Mouse (Mus musculus) heart, embryonic 15.5 days (tissue): ENCODE data around the gene Derl2. TPM values are rescaled to one million over a fixed set of nuclear protein-coding genes. Genes with fewer than 3 reads are reported as not detected.

Source experiments
- ATAC-seq: fragments of 200-750 bp; cut with Nextera tagmentation; replicated peaks from 2 replicates; pipeline ENCODE4 v1.8.0; 2017; ENCODE audit warnings: low read depth, moderate TSS enrichment; ENCODE audit not compliant: insufficient number of reproducible peaks, insufficient read depth, low FRiP score
- H3K27ac ChIP-seq: fragments of 300-500 bp; sonication (generic); 2 replicates; pipeline ENCODE4 v1.5.1; 2015; ENCODE audit warnings: mild to moderate bottlenecking, inconsistent platforms
- H3K27me3 ChIP-seq: fragments of 300-500 bp; sonication (generic); 2 replicates; pipeline ENCODE4 v1.6.1; 2015; ENCODE audit warnings: inconsistent platforms
- H3K36me3 ChIP-seq: fragments of 300-500 bp; sonication (generic); 2 replicates; pipeline ENCODE4 v1.6.1; 2015; ENCODE audit warnings: mild to moderate bottlenecking, inconsistent platforms
- H3K4me1 ChIP-seq: fragments of 300-500 bp; sonication (generic); replicated peaks from 2 replicates; pipeline ENCODE4 v1.6.1; 2015; ENCODE audit warnings: inconsistent platforms
- H3K4me2 ChIP-seq: fragments of 300-500 bp; sonication (generic); 2 replicates; pipeline ENCODE4 v1.6.1; 2015; ENCODE audit warnings: inconsistent platforms, mild to moderate bottlenecking, moderate library complexity
- H3K4me3 ChIP-seq: fragments of 300-500 bp; sonication (generic); 2 replicates; pipeline ENCODE4 v1.5.1; 2015; ENCODE audit warnings: mild to moderate bottlenecking, inconsistent platforms
- H3K9ac ChIP-seq: fragments of 300-500 bp; sonication (generic); 2 replicates; pipeline ENCODE4 v1.6.1; 2015; ENCODE audit warnings: mild to moderate bottlenecking, inconsistent platforms
- H3K9me3 ChIP-seq: fragments of 300-500 bp; sonication (generic); replicated peaks from 2 replicates; pipeline ENCODE4 v1.6.1; 2016; ENCODE audit warnings: inconsistent platforms
- WGBS: fragments of 180-500 bp; shearing (Covaris S2); methylation state at CpG from one replicate; pipeline ENCODE4 v1.1.7; 2015; ENCODE audit warnings: mixed read lengths; 5-methylcytosine and 5-hydroxymethylcytosine counted together
- polyA plus RNA-seq: library from polyadenylated mRNA; unstranded; fragments of >200 nt; fragmentation: Nextera tagmentation; extraction: Ambion mirVana; gene quantifications from 2 replicates; pipeline ENCODE4 v1.2.1, GENCODE M21; 2015

The Derl2 gene
- polyA plus RNA-seq, 1 experiment from 2014 or later = 35.6 TPM

DNA sequence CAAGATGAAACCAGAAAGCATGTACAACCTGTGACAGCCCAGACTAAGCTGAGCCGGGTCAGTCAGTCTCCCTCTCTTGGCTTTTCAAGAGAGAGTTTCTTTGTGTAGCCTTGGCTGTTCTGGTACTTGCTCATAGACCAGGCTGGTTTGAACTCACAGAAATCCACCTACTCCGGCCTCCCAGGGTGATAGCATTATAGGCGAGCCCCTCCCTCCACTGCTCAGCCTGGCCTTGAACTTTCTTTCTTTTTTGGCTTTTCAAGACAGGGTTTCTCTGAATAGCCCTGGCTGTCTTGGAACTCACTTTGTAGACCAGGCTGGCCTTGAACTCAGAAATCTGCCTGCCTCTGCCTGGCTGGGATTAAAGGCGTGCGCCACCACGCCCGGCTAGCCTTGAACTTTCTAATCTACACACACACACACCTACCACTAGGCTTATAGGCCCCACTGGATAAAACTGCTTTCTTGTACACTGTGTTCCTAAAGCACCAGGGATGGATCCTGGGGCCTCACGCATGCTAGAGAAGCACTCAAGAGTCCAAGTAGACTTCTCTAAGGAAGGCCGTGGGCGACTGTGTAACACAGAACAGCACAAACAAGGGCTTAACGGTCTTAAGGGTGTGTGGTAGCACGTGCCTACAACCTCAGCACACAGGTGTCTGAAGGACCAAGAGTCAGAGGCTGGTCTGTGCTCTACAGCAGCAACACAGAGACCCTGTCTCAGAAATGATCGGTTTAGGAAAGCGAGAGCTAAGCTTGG is 38.7 kb downstream of the Derl2 start:
- peak overlapping the region; percentile 100 for H3K4me3 ChIP-seq
- WGBS = 91% methylated on average over 14 of the region's 14 CpGs
- H3K36me3 ChIP-seq = peaks cover 63% of the 10 kb centered on the region
- peaks cover 14% of the 10 kb centered on the region for H3K4me1 ChIP-seq
- no peaks in the 10 kb centered on the region for H3K9me3 ChIP-seq
- H3K27ac ChIP-seq = no peak overlapping the region
- ATAC-seq = no peak
- H3K9ac ChIP-seq = no peak overlapping the region
- H3K4me2 ChIP-seq = no peak overlapping the region; the same call in 1 of the 2 replicates
- H3K27me3 ChIP-seq = no peaks in the 10 kb centered on the region

DNA sequence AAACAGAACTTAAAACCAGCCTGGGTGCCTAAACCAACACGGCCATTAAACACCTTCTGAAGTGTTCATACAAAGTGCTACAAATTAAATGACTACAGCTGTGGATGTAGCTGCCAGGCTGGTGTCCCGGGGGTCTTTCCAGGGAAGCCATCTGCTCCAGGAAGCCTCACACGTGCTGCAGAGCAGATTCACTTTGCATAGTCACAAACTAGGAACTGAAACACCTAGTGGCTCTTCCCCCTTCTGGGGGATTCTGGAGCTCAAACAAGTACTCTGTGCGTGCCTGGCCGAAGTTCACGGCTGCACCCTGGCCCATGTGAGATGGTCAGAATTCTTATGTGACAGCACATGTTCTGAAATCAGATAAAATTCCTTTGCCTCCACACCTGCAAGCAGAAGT is 39.4 kb downstream of the Derl2 start:
- no peaks in the 10 kb centered on the region for H3K9me3 ChIP-seq
- no peak overlapping the region for H3K4me3 ChIP-seq
- 82% methylated on average over 6 of the region's 6 CpGs for WGBS
- 0 out of 2 replicates have a peak overlapping the region, but pooled peaks have one; percentile 2 for H3K9ac ChIP-seq
- peaks cover 14% of the 10 kb centered on the region for H3K4me1 ChIP-seq
- no peak for ATAC-seq
- H3K36me3 ChIP-seq = peaks cover 62% of the 10 kb centered on the region
- no peak overlapping the region for H3K4me2 ChIP-seq
- H3K27ac ChIP-seq = no peak overlapping the region
- H3K27me3 ChIP-seq = no peaks in the 10 kb centered on the region

DNA sequence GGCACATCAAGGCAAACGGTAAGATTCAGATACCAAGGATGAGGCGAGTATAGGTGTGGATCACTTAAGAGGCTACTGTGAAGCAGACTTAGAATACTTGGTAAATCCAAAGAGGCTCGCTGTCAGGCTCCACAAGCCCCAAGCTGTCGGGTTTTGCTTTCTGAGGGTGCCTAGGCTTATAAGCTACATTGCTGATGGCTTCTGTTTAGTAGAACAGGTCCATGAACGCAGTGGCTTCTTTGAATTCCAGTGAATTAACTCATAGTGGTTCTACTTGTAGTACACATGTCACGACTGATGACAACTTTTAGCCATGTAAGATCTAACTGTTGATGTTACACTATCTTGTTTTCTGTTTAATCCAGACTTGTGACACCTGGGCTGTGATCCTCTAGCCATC is 42.3 kb downstream of the Derl2 start:
- Histone ChIP-seq H3K4me1 (peaks cover 14% of the 10 kb centered on the region), H3K9me3 (no peaks in the 10 kb centered on the region), H3K36me3 (peaks cover 74% of the 10 kb centered on the region), H3K9ac (no peak overlapping the region), H3K4me3 (no peak overlapping the region), H3K27me3 (no peaks in the 10 kb centered on the region), H3K27ac (no peak overlapping the region), H3K4me2 (no peak overlapping the region)
- 86% methylated on average over 6 of the region's 6 CpGs for WGBS
- no peak for ATAC-seq

DNA sequence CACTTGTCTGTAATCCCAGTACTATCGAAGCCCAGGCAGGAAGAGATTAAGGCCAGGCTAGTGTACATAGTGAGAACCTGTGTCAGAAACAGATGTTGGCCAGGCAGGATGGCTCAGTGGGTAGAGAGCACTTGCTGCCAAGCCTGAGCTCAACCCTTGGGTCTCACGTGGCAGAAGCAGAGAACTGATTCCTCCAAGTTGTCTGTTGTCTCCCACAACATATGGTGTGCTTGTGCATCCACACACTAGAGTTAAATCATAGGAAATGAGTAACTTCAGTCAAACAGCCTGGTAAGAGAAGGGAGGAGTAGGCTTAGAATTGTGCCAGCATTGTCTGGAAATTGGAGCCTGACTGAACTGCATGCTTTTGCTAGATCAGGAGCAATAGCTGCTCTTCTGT is 44.4 kb downstream of the Derl2 start:
- Histone ChIP-seq H3K4me1 (peaks cover 7% of the 10 kb centered on the region; the same call in 1 of the 2 replicates), H3K9me3 (no peaks in the 10 kb centered on the region), H3K9ac (no peak overlapping the region), H3K4me3 (no peak overlapping the region), H3K4me2 (no peak overlapping the region), H3K36me3 (peaks cover 70% of the 10 kb centered on the region), H3K27ac (no peak overlapping the region), H3K27me3 (no peaks in the 10 kb centered on the region)
- no peak for ATAC-seq
- 68% methylated on average over 2 of the region's 2 CpGs for WGBS

DNA sequence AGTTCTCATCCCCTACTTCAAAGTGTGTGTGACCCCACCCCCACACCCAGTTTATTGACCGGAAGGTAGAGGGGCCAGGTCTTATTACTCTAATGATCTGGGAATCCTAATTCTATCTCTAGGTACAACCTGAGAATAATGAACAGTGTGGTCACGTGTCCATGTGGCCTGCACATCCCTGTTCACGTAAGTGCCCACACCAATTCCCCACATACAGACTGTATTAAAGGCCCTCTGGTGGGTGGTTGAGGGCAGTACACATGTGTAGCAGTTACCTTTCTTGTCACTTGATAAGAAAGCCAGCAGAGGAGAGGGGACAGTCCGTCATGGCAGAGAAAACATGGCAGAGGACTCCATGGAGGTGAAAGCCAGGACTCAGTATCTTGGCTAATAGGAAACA is 45.7 kb downstream of the Derl2 start:
- no peak overlapping the region for H3K4me3 ChIP-seq
- no peak for ATAC-seq
- 75% methylated on average over 4 of the region's 4 CpGs for WGBS

DNA sequence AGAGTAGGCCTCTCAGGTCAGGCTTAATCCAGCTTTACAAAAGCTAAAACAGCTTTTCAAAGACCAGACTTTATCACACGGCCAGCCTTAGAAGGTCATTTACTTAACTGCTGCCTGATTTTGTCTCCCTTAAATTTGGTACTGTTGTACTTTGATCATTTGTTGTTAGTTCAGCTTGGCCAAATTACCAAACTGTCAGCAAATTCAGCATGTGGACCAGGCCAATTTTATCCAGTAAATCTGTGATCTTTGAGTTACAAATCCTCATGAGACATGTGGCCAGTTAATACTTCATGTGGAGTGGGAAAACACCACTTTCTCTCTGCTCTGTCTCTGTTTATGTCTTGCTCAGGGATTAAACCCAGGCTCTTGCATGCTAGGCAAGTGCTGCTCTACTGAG is 47.1 kb downstream of the Derl2 start:
- H3K4me1 ChIP-seq = peaks cover 17% of the 10 kb centered on the region
- H3K4me2 ChIP-seq = no peak overlapping the region
- WGBS = 72% methylated on average over 1 of the region's 1 CpGs
- no peak for ATAC-seq
- no peak overlapping the region for H3K27ac ChIP-seq
- no peaks in the 10 kb centered on the region for H3K27me3 ChIP-seq
- H3K9me3 ChIP-seq = no peaks in the 10 kb centered on the region
- no peak overlapping the region for H3K9ac ChIP-seq
- no peak overlapping the region for H3K4me3 ChIP-seq
- H3K36me3 ChIP-seq = peaks cover 46% of the 10 kb centered on the region

More for the DNA sequence above, 45.7 kb downstream of the Derl2 start:
- Histone ChIP-seq H3K36me3 (peaks cover 59% of the 10 kb centered on the region), H3K4me1 (peaks cover 7% of the 10 kb centered on the region; the same call in 1 of the 2 replicates), H3K9me3 (no peaks in the 10 kb centered on the region), H3K27me3 (no peaks in the 10 kb centered on the region), H3K9ac (no peak overlapping the region), H3K27ac (no peak overlapping the region), H3K4me2 (no peak overlapping the region)

DNA sequence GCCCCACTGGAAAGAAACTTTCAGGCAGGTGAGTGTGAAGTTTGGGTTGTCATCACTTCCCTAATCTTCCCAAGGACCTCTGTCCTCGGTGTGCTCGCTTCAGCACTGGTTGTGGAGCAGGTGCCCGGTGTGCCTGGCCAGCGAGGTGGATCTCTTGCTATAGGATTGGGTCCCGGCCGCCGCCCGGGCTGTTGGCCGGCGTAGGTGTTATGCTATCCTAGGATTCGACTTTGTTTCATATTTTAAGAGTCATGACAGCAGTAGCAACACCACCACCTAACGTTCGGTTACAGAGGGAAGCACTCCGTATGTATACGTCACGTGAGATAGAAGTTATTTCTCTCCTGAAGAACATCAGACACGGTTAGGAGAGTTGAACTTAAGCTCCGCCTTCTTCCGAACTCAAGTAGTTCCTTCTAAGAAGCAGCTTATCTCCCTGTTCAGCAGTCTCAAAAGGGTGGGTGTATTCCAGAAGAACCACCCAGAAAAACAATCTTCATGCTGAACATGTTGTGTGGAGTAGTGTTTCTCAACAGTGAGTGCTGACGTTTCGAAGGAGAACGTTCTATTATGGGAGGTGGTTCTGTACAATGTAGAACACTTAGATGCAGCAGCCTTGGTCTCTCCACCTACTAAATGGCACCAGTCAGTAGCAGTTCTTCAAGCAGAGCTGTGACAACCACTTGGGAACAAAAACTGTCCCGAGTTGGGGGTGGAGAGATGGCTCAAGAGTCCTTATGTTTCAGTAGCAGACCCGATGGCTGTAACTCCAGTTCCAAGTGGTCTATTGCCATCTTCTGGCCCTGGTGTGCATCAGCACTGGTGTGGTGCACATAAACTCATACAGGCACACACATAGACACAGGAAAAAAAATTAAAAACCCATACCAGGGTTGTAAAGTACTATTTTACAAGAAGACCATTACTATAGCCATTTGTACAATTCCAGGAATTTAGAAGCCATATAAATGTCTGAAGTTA is 48.8 kb downstream of the Derl2 start:
- Histone ChIP-seq H3K36me3 (peaks cover 44% of the 10 kb centered on the region), H3K9ac (peak overlapping the region; percentile 69), H3K4me2 (peak overlapping the region; percentile 78), H3K27me3 (no peaks in the 10 kb centered on the region), H3K4me1 (peaks cover 20% of the 10 kb centered on the region), H3K9me3 (no peaks in the 10 kb centered on the region), H3K4me3 (peak overlapping the region; percentile 66), H3K27ac (peak overlapping the region; percentile 87)
- ATAC-seq = peak; percentile 7; the same call in 1 of the 2 replicates
- 15% methylated on average over 24 of the region's 24 CpGs for WGBS

DNA sequence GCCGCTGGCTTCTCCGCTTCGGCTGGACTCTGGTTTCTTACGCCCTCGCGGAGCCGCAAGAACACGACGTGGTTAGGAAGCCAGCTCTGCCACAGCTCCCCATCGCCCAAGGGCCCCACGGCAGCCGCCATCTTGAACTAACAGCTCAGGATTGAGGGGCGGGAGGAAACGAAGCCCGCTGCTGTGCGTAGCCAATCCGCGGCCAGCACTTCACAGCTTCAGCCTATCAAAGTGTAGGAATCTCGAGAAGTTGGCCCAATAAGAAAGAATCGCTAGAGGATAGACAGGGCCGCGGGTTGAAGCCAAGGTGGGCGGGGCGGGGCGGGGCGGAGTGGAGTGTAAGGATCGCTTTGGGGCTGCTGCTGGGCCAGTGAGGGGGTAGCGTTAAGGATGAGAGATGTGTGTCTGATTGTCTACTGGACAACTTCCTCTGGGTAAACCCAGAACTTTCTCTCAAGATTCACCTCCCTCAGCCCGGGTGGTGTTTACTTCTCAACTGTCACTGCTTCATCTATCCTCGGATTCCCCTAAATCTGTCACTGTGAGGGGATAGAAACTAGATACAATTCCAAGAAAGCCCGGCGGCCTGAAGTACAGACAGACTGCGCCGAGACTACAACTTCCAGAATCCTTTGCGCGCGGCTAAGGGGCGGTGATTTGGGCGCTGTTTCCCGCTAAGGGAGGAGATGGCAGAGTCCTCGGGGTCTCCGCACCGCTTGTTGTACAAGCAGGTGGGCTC is 49.7 kb downstream of the Derl2 start, which contains the start of the genes Nup88 and Rpain:
TSS of gene Nup88 (minus strand) at position 153 of the 739 bp plus-strand sequence.
TSS of gene Rpain (plus strand) at position 393 of the 739 bp plus-strand sequence.
- WGBS = under 1% methylated on average over 43 of the region's 43 CpGs
- Histone ChIP-seq H3K4me1 (peaks cover 20% of the 10 kb centered on the region), H3K36me3 (peaks cover 45% of the 10 kb centered on the region), H3K27me3 (no peaks in the 10 kb centered on the region), H3K4me2 (peak within 1 kb of the TSS; percentile 78), H3K4me3 (peak within 1 kb of the TSS; percentile 66), H3K9ac (peak within 1 kb of the TSS; percentile 74), H3K9me3 (no peaks in the 10 kb centered on the region), H3K27ac (peak within 1 kb of the TSS; percentile 87)
- ATAC-seq = peak; percentile 96

DNA sequence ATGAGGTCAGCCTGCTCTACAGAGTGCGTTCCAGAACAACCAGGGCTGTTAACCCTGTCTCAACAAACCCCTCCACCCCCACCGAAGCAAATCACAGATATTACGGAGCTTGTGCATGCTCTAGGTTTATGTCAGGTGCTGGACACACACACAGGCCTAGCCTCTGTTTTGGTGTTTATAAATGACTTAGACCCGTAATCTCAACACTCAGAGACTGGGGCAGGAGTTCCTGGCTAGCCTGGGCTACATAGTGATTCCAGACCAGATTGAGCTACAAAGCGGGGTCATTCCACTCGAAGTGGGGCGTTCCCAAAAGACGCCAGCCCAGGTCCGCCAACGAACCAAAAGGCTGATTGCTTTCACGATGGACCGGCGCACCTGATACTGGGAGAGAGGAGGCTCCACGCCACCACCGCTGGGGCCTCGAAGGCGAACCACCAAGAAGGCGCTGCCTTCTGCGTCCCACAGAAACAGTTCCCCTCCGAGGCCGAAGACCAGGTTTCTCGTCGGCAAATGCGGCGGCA is 50.3 kb downstream of the Derl2 start:
- Histone ChIP-seq H3K36me3 (peaks cover 50% of the 10 kb centered on the region), H3K4me2 (peak overlapping the region; percentile 64), H3K4me3 (peak overlapping the region; percentile 66), H3K9ac (peak overlapping the region; percentile 74), H3K4me1 (peaks cover 20% of the 10 kb centered on the region), H3K9me3 (no peaks in the 10 kb centered on the region), H3K27ac (peak overlapping the region; percentile 82), H3K27me3 (no peaks in the 10 kb centered on the region)
- under 1% methylated on average over 25 of the region's 25 CpGs for WGBS
- ATAC-seq = 0 out of 2 replicates have a peak, but pooled peaks have one; percentile 3

DNA sequence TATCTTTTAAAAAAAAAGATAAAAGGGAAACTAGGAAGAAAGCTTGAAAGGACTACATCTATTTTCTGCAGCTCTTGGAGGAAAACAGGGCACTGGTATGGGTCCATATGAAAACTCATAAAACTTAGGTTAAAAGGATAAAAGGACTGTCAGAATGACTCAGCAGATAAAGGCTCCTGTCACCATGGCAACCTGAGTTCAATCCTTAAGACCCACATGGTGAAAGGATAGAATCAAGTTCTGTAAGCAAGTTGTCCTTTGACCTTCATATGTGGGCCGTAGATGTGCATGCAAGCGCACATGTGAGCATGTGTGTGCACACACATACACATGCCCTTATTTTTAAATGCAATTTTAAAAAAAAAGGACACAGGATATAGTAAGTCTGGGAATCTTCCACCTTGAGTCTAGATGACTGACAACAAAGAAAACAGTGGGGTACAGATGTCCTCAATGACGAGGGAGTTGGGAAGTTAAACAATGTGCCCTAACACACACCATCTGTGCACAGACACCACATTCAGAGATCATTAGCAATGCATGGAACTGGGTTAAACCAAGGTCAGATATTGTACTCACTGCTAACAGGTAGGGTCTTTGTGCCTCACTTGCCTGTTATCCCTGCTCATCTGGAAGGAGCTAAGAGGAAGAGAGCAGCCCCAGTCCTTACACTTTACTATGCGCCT is 55.3 kb downstream of the Derl2 start:
- 84% methylated on average over 4 of the region's 4 CpGs for WGBS
- Histone ChIP-seq H3K4me2 (no peak overlapping the region), H3K9me3 (no peaks in the 10 kb centered on the region), H3K4me3 (no peak overlapping the region), H3K4me1 (peaks cover 13% of the 10 kb centered on the region), H3K9ac (no peak overlapping the region), H3K36me3 (peaks cover 68% of the 10 kb centered on the region), H3K27me3 (no peaks in the 10 kb centered on the region), H3K27ac (no peak overlapping the region)
- no peak for ATAC-seq
